Mouse (Mus musculus) macrophage (primary cell): ENCODE data around the gene Mmp14. TPM values are rescaled to one million over a fixed set of nuclear protein-coding genes. Genes with fewer than 3 reads are reported as not detected.
A peak's percentile ranks its signal among the peaks of the same experiment; 100 is the strongest.

Experiments used
- H3K27ac ChIP-seq: fragments of 350-480 bp; formaldehyde crosslinking; 2 replicates; pipeline ENCODE4 v1.9.0; 2021
- H3K36me3 ChIP-seq: fragments of 350-480 bp; formaldehyde crosslinking; 2 replicates; pipeline ENCODE4 v1.9.0; 2021; ENCODE audit errors: inconsistent target
- H3K4me3 ChIP-seq: fragments of 350-480 bp; formaldehyde crosslinking; 2 replicates; pipeline ENCODE4 v1.9.0; 2021; ENCODE audit errors: inconsistent target
- H3K79me2 ChIP-seq: fragments of 350-480 bp; formaldehyde crosslinking; 2 replicates; pipeline ENCODE4 v1.9.0; 2021; ENCODE audit errors: inconsistent target
- WGBS: methylation state at CpG from one replicate; pipeline ENCODE4 v1.1.7; 2026; ENCODE audit warnings: inconsistent platforms; ENCODE audit not compliant: missing documents; 5-methylcytosine and 5-hydroxymethylcytosine counted together
- polyA plus RNA-seq: library from polyadenylated mRNA; stranded (reverse); fragments of 250-400 nt; gene quantifications from 3 replicates; pipeline ENCODE4 v1.2.4, GENCODE M21; 2018; ENCODE audit warnings: inconsistent platforms

The Mmp14 gene
- polyA plus RNA-seq, 1 experiment from 2014 or later: 25.0 TPM

DNA sequence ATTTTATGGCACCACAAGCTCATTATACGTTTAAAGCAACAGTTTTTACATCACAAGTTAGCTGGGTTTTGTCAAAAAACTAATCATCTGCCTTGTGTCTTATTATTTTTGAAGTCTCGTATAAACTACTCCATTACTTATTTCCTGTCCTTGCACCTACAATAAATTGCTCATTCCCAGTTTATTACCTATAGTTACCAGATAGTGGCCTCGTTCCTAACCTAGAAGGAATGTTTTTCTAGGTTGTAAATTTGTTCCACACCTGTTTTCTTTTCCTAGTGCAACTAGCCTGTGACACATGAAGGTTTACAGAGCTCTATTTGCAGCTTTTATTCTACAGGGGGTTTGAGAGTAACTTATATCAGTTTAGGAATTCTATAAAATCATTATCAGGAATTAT, 29.7 kb upstream of the Mmp14 start:
- no peak overlapping the region for H3K4me3 ChIP-seq
- H3K79me2 ChIP-seq: peaks cover 78% of the 10 kb centered on the region
- 92% methylated on average over 2 of the region's 3 CpGs for WGBS
- no peak overlapping the region for H3K27ac ChIP-seq
- H3K36me3 ChIP-seq: no peaks in the 10 kb centered on the region

DNA sequence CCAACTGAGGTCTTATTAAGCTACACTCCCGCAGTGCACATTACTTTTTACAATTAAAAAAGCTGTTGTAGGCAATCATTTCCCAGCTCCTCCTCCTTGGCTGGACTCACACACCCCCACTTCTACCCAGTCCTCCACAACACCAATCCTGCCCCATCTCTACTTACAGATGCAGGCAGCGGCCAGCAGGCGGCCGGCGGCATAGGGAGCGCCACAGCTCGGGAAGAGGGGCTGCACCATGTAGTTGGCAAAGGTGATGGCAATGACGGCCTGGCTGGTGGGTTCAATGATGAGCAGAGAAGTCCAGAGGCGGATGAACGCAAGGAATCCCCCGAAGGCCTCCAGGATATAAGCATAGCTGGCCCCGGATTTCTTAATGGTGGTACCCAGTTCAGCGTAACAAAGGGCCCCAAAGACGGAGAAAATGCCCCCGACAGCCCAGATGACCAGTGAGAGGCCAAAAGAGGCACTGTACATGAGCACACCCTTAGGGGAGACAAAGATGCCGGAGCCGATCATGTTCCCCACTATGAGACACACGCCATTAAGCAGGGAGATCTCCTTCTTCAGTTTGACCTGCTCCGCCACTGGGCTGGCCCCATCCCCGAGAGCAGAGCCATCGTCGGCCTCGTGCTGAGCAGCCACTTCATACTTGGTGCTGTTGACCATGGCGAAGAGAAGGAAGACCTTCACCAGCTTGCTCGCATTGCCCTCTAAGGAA, 22.9 kb upstream of the Mmp14 start:
- peak overlapping the region; percentile 82 for H3K27ac ChIP-seq
- peaks cover 55% of the 10 kb centered on the region for H3K79me2 ChIP-seq
- no peaks in the 10 kb centered on the region for H3K36me3 ChIP-seq
- peak overlapping the region; percentile 12 for H3K4me3 ChIP-seq
- 86% methylated on average over 25 of the region's 25 CpGs for WGBS

DNA sequence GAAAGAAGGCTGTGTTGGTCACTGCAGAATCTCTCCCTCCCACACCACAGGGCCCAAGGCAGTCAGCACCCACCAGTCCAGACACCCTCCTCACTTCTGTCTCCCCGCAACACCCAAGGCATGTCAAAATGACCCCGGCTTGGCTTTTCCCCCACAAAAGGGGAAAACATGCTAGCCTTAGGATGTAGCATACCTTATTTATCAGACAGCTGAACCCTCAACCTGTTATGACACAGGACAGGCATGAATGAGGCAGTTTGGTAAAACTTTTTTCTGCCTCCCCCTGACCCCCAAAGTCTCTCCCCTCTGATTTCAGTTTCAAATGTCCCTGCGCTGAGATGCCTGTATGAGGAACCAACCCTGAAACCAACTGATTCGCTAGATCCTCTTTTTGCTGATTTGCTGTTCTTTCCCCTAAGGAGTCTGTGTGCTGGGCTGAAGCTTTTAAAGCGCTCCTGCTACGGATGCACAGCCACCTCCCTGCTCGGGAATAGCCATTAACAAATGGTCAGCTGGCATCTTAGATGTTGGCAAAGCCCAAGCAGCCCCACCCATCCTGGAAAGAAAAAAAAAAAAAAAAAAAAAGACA, 22.3 kb upstream of the Mmp14 start:
- Histone ChIP-seq H3K79me2 (peaks cover 48% of the 10 kb centered on the region), H3K4me3 (peak overlapping the region; percentile 12)
- 11% methylated on average over 7 of the region's 7 CpGs for WGBS

DNA sequence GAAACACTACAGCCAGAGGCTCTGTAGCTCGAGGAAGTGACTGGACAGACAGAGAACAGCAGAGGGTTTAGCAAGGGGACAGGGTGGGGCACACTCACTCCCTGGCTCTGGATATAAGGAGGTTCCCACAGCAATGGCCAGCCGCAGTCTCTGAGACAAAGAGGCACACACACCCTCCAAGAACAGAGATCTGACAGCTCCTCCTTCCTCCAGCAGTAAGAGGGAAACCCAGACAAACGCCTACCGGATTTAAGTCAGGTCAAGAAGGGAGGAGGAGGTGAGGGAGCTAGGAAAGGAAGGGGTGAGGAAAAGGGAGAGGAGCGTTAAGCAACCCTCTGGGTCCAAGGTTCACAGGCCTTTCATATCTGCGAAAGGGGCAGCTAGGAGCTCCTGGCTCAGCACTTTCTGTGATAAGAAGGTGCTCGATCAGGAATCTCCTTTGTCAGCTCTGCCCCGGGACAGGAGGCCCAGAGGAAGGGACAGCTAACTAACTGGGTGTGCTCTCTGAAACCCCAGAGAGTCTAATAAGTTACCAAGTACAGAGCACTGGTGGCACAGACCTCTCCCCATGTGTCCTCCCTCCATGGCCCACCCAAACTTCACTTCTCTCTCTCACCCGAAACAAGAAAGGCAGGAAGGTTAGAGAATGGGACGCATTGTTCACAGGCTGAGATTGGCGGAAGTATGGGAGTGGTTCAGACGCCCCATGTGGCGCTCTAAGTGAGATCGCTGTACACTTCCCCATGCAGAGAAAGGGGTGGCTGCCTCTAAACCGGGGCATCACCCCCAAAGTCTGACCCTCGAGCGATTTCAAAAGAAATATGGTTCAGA, 21.2 kb upstream of the Mmp14 start:
- H3K79me2 ChIP-seq: peaks cover 38% of the 10 kb centered on the region
- WGBS: 28% methylated on average over 17 of the region's 17 CpGs
- peak overlapping the region; percentile 82 for H3K27ac ChIP-seq
- peak overlapping the region; percentile 12; the same call in 1 of the 2 replicates for H3K4me3 ChIP-seq
- no peaks in the 10 kb centered on the region for H3K36me3 ChIP-seq

More for the DNA sequence above, 22.3 kb upstream of the Mmp14 start:
- H3K36me3 ChIP-seq: no peaks in the 10 kb centered on the region
- peak overlapping the region; percentile 82 for H3K27ac ChIP-seq

DNA sequence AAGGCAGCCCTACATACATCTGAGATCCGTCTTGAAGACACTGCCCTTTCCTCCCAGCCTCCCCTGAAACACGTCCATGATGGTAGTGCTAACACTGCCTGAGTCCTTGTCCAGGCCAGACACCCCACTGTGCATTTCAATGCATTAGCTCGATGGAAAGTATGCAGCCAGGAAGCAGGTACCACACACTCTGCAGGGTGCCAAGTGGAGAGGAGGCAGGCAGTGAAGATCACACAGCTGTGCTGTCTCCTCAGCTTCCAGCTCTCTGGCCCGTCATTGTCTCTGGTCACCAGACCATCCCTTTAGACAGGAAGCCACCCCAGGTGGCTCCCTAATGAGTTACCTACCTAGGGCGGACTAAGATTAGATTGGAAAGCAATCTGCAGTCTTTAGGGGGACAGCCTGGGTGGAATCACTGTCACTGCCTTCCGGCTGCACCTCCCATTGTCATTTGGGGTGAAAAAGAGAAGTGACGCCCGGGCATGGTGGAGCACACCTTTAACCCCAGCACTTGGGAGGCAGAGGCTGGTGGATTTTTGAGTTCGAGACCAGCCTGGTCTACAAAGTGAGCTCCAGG, 19.3 kb upstream of the Mmp14 start:
- WGBS: 81% methylated on average over 8 of the region's 9 CpGs
- Histone ChIP-seq H3K27ac (no peak overlapping the region), H3K36me3 (no peaks in the 10 kb centered on the region), H3K79me2 (peaks cover 20% of the 10 kb centered on the region), H3K4me3 (no peak overlapping the region)

DNA sequence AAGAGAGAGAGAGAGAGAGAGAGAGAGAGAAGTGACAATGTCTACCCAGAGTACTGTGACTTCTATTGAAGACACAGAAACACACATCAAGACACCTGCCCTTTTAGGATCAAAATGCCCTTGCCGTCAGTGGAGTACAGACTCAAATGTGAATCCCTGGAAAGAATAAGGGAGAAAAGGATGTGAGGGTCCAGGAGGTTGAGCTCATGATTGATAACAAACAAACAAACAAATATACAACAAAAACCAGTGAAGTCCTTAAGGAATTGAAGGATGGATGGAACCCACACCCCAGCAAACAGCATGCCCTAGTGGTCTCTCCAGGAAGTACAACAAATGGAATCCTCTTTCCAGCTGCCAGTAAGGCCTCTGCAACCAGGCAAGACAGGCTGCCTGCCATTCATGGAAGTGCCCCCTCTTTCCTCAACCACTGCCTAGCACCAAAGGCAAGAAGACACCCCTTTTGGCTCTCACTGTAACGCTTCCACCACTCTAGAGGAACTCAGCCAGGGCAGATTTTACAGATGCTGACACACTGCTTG, 18.7 kb upstream of the Mmp14 start:
- peaks cover 14% of the 10 kb centered on the region for H3K79me2 ChIP-seq
- WGBS: 76% methylated on average over 2 of the region's 2 CpGs
- no peak overlapping the region for H3K27ac ChIP-seq
- no peaks in the 10 kb centered on the region for H3K36me3 ChIP-seq
- H3K4me3 ChIP-seq: no peak overlapping the region

DNA sequence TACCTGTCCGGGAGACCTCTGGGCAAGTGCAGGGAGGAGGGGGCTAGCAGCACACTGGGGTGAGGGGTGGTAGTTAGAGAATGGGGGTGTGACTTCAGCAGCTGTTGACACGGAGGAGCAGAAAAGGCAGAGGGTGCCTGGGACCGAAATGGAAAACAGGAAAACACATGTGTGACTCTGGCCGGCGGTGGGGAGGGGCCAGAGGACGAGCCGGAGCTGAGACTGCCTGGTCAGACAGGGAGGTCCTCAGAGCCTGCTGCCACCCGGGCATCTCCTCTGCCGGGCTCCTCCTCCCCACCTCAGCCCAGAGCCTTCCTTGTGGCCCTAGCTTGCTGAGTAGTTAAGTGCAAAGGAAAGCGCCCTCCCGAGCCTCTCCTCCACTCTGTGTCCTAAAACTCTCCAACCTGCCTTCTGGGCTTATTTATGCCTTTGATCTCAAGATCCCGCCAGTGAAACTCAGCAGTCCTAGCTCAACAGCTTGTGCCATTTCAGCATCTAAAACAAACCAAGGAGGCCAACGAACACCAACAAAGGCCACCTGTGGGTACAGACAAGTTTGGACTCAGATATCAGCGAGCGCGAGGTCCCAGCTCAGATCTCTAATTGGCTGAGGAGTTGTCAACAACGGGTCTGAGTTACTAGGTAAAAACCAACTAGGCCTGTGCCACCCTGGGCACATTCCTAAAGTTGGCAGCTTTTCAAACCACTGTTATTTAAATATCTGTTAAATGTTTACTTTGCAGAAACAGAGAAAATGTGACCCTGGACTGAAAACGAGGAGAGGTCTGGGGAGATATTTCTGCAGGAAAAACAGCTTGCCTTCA, 17.3 kb upstream of the Mmp14 start:
- Histone ChIP-seq H3K4me3 (no peak overlapping the region), H3K36me3 (no peaks in the 10 kb centered on the region), H3K27ac (no peak overlapping the region), H3K79me2 (peaks cover under 1% of the 10 kb centered on the region; the same call in 1 of the 2 replicates)
- 31% methylated on average over 18 of the region's 18 CpGs for WGBS

DNA sequence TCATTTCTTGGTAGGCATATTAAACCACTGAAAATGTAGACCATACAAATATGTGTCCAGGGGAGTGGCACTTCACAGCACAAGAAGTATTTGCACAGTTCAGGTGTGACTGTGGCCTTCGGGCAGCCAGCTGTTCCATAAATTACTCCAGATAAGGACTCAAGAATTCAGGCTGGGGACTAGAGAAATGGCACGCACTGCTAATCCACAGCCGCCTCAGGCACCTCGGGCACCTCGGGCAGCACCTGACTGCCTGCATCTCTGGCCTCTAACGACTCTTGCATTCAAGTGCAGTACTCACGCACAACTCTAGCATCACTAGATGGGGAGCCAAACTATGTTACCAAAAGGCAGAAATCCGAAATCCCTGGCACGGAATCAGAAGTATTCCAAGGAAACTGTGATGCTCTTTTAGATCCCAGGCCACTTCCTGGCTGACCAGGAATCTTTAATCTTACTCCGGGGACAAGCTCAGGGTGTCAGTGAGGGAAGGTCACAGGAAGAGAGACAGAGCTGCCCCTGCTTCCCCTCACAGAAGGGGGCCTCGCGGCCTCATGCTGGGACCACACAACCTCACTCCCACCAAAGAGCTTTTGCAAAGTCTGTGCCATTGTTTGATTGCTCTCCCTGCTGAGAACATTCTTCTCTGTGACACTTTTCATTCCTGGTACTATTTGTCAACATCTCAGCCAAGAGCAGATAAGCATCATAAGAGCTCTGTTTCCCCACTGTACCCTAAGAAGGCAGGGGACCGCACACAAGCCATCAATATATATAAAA, 16.0 kb upstream of the Mmp14 start:
- H3K27ac ChIP-seq: no peak overlapping the region
- H3K4me3 ChIP-seq: no peak overlapping the region
- no peaks in the 10 kb centered on the region for H3K36me3 ChIP-seq
- no peaks in the 10 kb centered on the region for H3K79me2 ChIP-seq
- 90% methylated on average over 13 of the region's 13 CpGs for WGBS

DNA sequence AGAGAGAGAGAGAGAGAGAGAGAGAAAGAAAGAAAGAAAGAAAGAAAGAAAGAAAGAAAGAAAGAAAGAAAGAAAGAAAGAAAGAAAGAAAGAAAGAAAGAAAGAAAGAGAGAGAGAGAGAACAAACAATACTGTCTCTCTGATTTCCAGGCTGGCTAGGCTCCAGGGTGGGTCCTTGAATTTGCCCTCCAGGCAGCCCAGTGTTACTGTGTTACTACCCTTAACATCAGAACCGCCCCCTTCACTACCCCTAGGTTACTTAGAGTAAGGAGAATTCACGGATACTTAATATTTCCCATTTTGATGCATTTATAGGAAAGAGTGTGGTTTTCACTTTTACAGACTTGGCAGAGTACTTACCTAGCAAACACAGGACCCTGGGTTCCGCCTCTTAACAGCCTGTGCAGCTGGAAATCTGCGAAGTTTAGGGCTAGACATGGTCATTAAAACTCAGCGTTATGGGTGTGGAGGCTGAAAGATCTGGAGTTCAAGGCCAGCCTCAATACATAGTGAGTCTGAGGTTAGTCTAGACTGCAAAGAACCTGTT, 15.1 kb upstream of the Mmp14 start:
- WGBS: 81% methylated on average over 5 of the region's 5 CpGs
- Histone ChIP-seq H3K4me3 (no peak overlapping the region), H3K36me3 (no peaks in the 10 kb centered on the region), H3K27ac (no peak overlapping the region), H3K79me2 (no peaks in the 10 kb centered on the region)

DNA sequence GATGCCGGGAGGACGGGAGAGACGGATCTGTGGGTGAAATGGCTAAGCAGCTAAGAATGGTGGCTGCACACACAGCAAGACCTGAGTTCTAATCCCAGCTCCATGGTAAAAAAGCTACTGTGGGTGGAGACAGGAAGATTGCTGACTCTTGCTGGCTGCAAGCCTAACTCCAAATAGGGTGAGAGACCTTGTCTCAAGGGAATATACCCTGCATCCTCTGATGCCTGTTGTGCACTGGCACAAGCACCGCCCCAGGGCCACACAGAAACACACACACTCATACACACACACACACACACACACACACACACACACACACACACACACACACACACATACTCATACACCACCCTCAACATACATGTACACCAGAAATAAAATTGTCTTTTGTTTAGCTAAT, 14.6 kb upstream of the Mmp14 start:
- Histone ChIP-seq H3K4me3 (no peak overlapping the region), H3K27ac (no peak overlapping the region), H3K36me3 (no peaks in the 10 kb centered on the region), H3K79me2 (no peaks in the 10 kb centered on the region)
- 92% methylated on average over 4 of the region's 4 CpGs for WGBS

DNA sequence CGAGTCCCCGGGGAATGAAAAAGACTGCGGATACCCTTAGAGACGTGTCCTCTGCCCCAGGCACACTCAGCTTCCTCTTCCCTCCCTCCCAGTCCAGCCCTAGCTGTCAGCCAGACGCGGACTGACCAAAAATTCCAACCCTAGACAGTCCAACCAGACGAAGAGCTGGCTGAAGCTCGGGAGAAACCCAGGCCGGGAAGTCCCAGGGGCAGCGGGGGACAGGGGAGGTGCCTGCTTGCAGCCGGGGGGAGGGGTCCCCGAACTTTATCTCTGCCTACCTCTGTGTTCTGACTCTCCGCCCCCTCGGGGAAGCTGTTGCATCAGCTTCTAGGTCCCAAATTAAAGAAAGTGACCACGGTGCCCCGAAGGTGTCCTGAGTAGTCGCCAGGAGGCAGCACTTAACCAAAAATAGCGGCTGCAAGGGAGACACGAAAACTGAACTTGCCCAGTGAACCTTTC, 13.8 kb upstream of the Mmp14 start, which contains the start of gene Slc7a7:
Gene Slc7a7, minus strand, starts transcription at position 158 of the 459 bp plus-strand sequence.
- WGBS: 41% methylated on average over 19 of the region's 19 CpGs
- Histone ChIP-seq H3K36me3 (no peaks in the 10 kb centered on the region), H3K27ac (no peak within 1 kb of the TSS), H3K79me2 (no peaks in the 10 kb centered on the region), H3K4me3 (no peak within 1 kb of the TSS)

DNA sequence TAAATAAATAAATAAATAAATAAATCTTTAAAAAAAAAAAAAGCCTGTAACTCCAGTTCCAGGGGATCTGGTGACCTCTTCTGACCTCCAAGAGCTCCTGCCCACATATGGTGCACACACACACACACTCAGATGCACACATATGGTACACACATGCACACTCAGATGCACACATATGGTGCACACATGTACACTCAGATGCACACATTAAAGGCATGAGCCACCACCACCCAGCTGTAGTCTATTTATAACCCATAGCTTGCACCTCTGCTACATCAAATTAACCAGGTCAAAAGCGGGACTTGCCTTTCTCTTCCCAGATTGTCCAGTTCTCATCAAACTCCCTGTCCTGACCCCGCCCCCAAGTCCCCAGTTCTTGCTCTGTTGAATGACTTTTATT, 10.4 kb upstream of the Mmp14 start:
- H3K4me3 ChIP-seq: no peak overlapping the region
- H3K79me2 ChIP-seq: no peaks in the 10 kb centered on the region
- no peak overlapping the region for H3K27ac ChIP-seq
- H3K36me3 ChIP-seq: no peaks in the 10 kb centered on the region
- 97% methylated on average over 2 of the region's 2 CpGs for WGBS

DNA sequence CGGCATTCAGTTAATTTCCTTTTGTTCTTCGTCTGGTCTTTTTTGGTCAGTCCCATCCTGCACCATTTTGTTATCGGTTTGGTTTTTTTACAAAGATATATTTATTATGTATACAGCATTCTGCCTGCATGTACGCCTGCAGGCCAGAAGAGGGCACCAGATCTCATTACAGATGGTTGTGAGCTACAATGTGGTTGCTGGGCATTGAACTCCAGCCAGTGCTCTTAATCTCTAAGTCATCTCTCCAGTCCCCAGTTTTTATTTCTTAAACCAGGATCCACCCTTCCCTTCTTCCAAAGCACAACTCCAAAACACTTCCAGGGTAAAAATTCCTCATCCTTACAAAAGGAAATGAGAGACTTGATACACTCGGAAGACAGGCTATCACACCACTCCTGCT, 8.0 kb upstream of the Mmp14 start:
- no peaks in the 10 kb centered on the region for H3K79me2 ChIP-seq
- no peaks in the 10 kb centered on the region for H3K36me3 ChIP-seq
- WGBS: 60% methylated on average over 5 of the region's 5 CpGs
- no peak overlapping the region for H3K27ac ChIP-seq
- no peak overlapping the region for H3K4me3 ChIP-seq
